Mouse (Mus musculus) heart, embryonic 10.5 days (tissue): ENCODE measurements around the gene Fbxl7. TPM values are rescaled to one million over a fixed set of nuclear protein-coding genes. Genes with fewer than 3 reads are reported as not detected.

Experiments used
- DNase-seq: peaks from one replicate; pipeline ENCODE4 v3.0.0-alpha.2; 2017; ENCODE audit warnings: low spot score
- H3K27ac ChIP-seq: fragments of 300-500 bp; sonication (generic); 2 replicates; pipeline ENCODE4 v1.5.1; 2016; ENCODE audit warnings: mild to moderate bottlenecking
- H3K27me3 ChIP-seq: fragments of 300-500 bp; sonication (generic); 2 replicates; pipeline ENCODE4 v1.6.1; 2016; ENCODE audit warnings: mild to moderate bottlenecking; ENCODE audit not compliant: poor library complexity, insufficient read depth, severe bottlenecking
- H3K36me3 ChIP-seq: fragments of 300-500 bp; sonication (generic); 2 replicates; pipeline ENCODE4 v1.6.1; 2016; ENCODE audit warnings: mild to moderate bottlenecking, moderate library complexity
- H3K4me1 ChIP-seq: fragments of 300-500 bp; sonication (generic); 2 replicates; pipeline ENCODE4 v1.6.1; 2016; ENCODE audit warnings: mild to moderate bottlenecking
- H3K4me3 ChIP-seq: fragments of 300-500 bp; sonication (generic); 2 replicates; pipeline ENCODE4 v1.5.1; 2016; ENCODE audit warnings: mild to moderate bottlenecking, moderate library complexity
- H3K9me3 ChIP-seq: fragments of 300-500 bp; sonication (generic); 2 replicates; pipeline ENCODE4 v1.6.1; 2016; ENCODE audit warnings: mild to moderate bottlenecking, moderate library complexity
- WGBS: fragments of 180-500 bp; shearing (Covaris S2); methylation state at CpG from one replicate; pipeline ENCODE4 v1.1.7; 2016; 5-methylcytosine and 5-hydroxymethylcytosine counted together
- polyA plus RNA-seq: library from polyadenylated mRNA; unstranded; fragments of >200 nt; fragmentation: Nextera tagmentation; extraction: Ambion mirVana; gene quantifications from 2 replicates; pipeline ENCODE4 v1.2.1, GENCODE M21; 2016

The Fbxl7 gene
- polyA plus RNA-seq, 1 experiment from 2014 or later: 14.5 TPM

GRCm38 (mm10) chr15:26716181-26716580 lies 179.2 kb downstream of the Fbxl7 start:
- no peaks in the 10 kb centered on the region for H3K27me3 ChIP-seq
- DNase-seq: no peak
- no peaks in the 10 kb centered on the region for H3K36me3 ChIP-seq
- no peak overlapping the region for H3K27ac ChIP-seq
- H3K4me3 ChIP-seq: no peak overlapping the region
- H3K4me1 ChIP-seq: peaks cover 20% of the 10 kb centered on the region
- 84% methylated on average over 2 of the region's 2 CpGs for WGBS
- H3K9me3 ChIP-seq: no peaks in the 10 kb centered on the region

GRCm38 (mm10) chr15:26715635-26716034 lies 179.7 kb downstream of the Fbxl7 start:
- DNase-seq: no peak
- 77% methylated on average over 5 of the region's 5 CpGs for WGBS
- H3K9me3 ChIP-seq: no peaks in the 10 kb centered on the region

GRCm38 (mm10) chr15:26712271-26712670 lies 183.1 kb downstream of the Fbxl7 start:
- DNase-seq: no peak
- Histone ChIP-seq H3K4me1 (peaks cover 4% of the 10 kb centered on the region), H3K36me3 (no peaks in the 10 kb centered on the region), H3K9me3 (no peaks in the 10 kb centered on the region), H3K27me3 (no peaks in the 10 kb centered on the region), H3K4me3 (no peak overlapping the region), H3K27ac (no peak overlapping the region)
- WGBS: 83% methylated on average over 7 of the region's 7 CpGs

More at GRCm38 (mm10) chr15:26715635-26716034, 179.7 kb downstream of the Fbxl7 start:
- no peak overlapping the region for H3K4me3 ChIP-seq
- H3K27me3 ChIP-seq: no peaks in the 10 kb centered on the region
- H3K27ac ChIP-seq: no peak overlapping the region
- H3K4me1 ChIP-seq: peaks cover 20% of the 10 kb centered on the region
- no peaks in the 10 kb centered on the region for H3K36me3 ChIP-seq

GRCm38 (mm10) chr15:26704966-26705365 lies 190.4 kb downstream of the Fbxl7 start:
- Histone ChIP-seq H3K27me3 (no peaks in the 10 kb centered on the region), H3K36me3 (no peaks in the 10 kb centered on the region), H3K4me1 (peaks cover 5% of the 10 kb centered on the region; the same call in 1 of the 2 replicates), H3K27ac (no peak overlapping the region), H3K9me3 (no peaks in the 10 kb centered on the region), H3K4me3 (no peak overlapping the region)
- no peak for DNase-seq
- 56% methylated on average over 2 of the region's 2 CpGs for WGBS

- H3K4me1 ChIP-seq: peaks cover 5% of the 10 kb centered on the region; the same call in 1 of the 2 replicates
- no peak for DNase-seq
- no peak overlapping the region for H3K4me3 ChIP-seq
- 80% methylated on average over 6 of the region's 6 CpGs for WGBS
- no peaks in the 10 kb centered on the region for H3K36me3 ChIP-seq
- no peaks in the 10 kb centered on the region for H3K27me3 ChIP-seq
- H3K27ac ChIP-seq: no peak overlapping the region
- H3K9me3 ChIP-seq: no peaks in the 10 kb centered on the region
Measured at GRCm38 (mm10) chr15:26703156-26703840, 192.1 kb downstream of the Fbxl7 start.

GRCm38 (mm10) chr15:26701949-26702675 lies 193.3 kb downstream of the Fbxl7 start:
- no peaks in the 10 kb centered on the region for H3K36me3 ChIP-seq
- no peak overlapping the region for H3K4me3 ChIP-seq
- WGBS: 74% methylated on average over 5 of the region's 5 CpGs

GRCm38 (mm10) chr15:26693075-26693474 lies 202.3 kb downstream of the Fbxl7 start:
- Histone ChIP-seq H3K9me3 (no peaks in the 10 kb centered on the region), H3K4me3 (no peak overlapping the region), H3K27me3 (no peaks in the 10 kb centered on the region), H3K4me1 (peaks cover 4% of the 10 kb centered on the region; the same call in 1 of the 2 replicates), H3K27ac (no peak overlapping the region), H3K36me3 (no peaks in the 10 kb centered on the region)
- DNase-seq: no peak
- 76% methylated on average over 3 of the region's 3 CpGs for WGBS

More at GRCm38 (mm10) chr15:26701949-26702675, 193.3 kb downstream of the Fbxl7 start:
- DNase-seq: no peak
- peaks cover 5% of the 10 kb centered on the region; the same call in 1 of the 2 replicates for H3K4me1 ChIP-seq
- H3K9me3 ChIP-seq: no peaks in the 10 kb centered on the region
- no peaks in the 10 kb centered on the region for H3K27me3 ChIP-seq
- H3K27ac ChIP-seq: no peak overlapping the region

GRCm38 (mm10) chr15:26688472-26689104 lies 206.8 kb downstream of the Fbxl7 start:
- 61% methylated on average over 10 of the region's 10 CpGs for WGBS
- no peaks in the 10 kb centered on the region for H3K36me3 ChIP-seq
- H3K4me1 ChIP-seq: peaks cover 4% of the 10 kb centered on the region; the same call in 1 of the 2 replicates
- DNase-seq: no peak
- no peak overlapping the region for H3K4me3 ChIP-seq
- H3K27me3 ChIP-seq: no peaks in the 10 kb centered on the region
- H3K27ac ChIP-seq: no peak overlapping the region
- no peaks in the 10 kb centered on the region for H3K9me3 ChIP-seq

GRCm38 (mm10) chr15:26687729-26688128 lies 207.7 kb downstream of the Fbxl7 start:
- Histone ChIP-seq H3K9me3 (no peaks in the 10 kb centered on the region), H3K4me1 (peaks cover 4% of the 10 kb centered on the region; the same call in 1 of the 2 replicates), H3K27me3 (no peaks in the 10 kb centered on the region), H3K27ac (no peak overlapping the region), H3K4me3 (no peak overlapping the region), H3K36me3 (no peaks in the 10 kb centered on the region)
- no peak for DNase-seq
- WGBS: 83% methylated on average over 7 of the region's 7 CpGs

- Histone ChIP-seq H3K27me3 (no peaks in the 10 kb centered on the region), H3K36me3 (no peaks in the 10 kb centered on the region), H3K4me1 (no peaks in the 10 kb centered on the region), H3K27ac (no peak overlapping the region), H3K4me3 (no peak overlapping the region), H3K9me3 (no peaks in the 10 kb centered on the region)
- no peak for DNase-seq
- 87% methylated on average over 9 of the region's 9 CpGs for WGBS
Measured at GRCm38 (mm10) chr15:26682279-26682678, 213.1 kb downstream of the Fbxl7 start.

GRCm38 (mm10) chr15:26673239-26673859 lies 222.0 kb downstream of the Fbxl7 start:
- WGBS: 80% methylated on average over 5 of the region's 5 CpGs
- Histone ChIP-seq H3K9me3 (no peaks in the 10 kb centered on the region), H3K4me1 (no peaks in the 10 kb centered on the region), H3K27me3 (no peaks in the 10 kb centered on the region), H3K36me3 (no peaks in the 10 kb centered on the region), H3K27ac (no peak overlapping the region), H3K4me3 (no peak overlapping the region)
- DNase-seq: no peak

GRCm38 (mm10) chr15:26654988-26655387 lies 240.4 kb downstream of the Fbxl7 start:
- no peak for DNase-seq
- H3K4me3 ChIP-seq: no peak overlapping the region
- H3K9me3 ChIP-seq: no peaks in the 10 kb centered on the region
- no peaks in the 10 kb centered on the region for H3K4me1 ChIP-seq
- H3K27ac ChIP-seq: no peak overlapping the region
- H3K27me3 ChIP-seq: no peaks in the 10 kb centered on the region
- H3K36me3 ChIP-seq: no peaks in the 10 kb centered on the region
- 87% methylated on average over 8 of the region's 8 CpGs for WGBS
